Mouse (Mus musculus): ENCODE data around the gene Olfr458. TPM values are rescaled to one million over a fixed set of nuclear protein-coding genes. Genes with fewer than 3 reads are reported as not detected.

Olfr458 gene
- polyA plus RNA-seq (2017; shearing (Covaris generic)), result not detected

GRCm38 (mm10) chr6:42465096-42465495 is at the start of gene Olfr458:
Gene Olfr458 (minus strand): TSS chr6:42465196.

GRCm38 (mm10) chr6:42487114-42487513 is 22.1 kb upstream of the Olfr458 start, which contains the start of gene Olfr456:
Gene Olfr456 (minus strand): TSS chr6:42487214.

GRCm38 (mm10) chr6:42476235-42476634 is 11.2 kb upstream of the Olfr458 start, which contains the start of gene Olfr457:
Gene Olfr457 (minus strand): TSS chr6:42476335.

GRCm38 (mm10) chr6:42434446-42434845 is 30.6 kb downstream of the Olfr458 start, which contains the start of gene Tas2r126:
Gene Tas2r126 (plus strand): TSS chr6:42434535.

Other genes with a start within 250 kb of the Olfr458 start
- gene Tas2r144, start 249.9 kb downstream of the Olfr458 start, polyA plus RNA-seq (2017; shearing (Covaris generic)), result not detected
- 7.2 TPM for gene Gstk1, start 219.3 kb downstream of the Olfr458 start, polyA plus RNA-seq (2017; shearing (Covaris generic))
- gene Tmem139, start 203.2 kb downstream of the Olfr458 start, polyA plus RNA-seq (2017; shearing (Covaris generic)), result not detected
- gene Casp2, start 200.2 kb downstream of the Olfr458 start, polyA plus RNA-seq (2017; shearing (Covaris generic)), result 37.6 TPM
- gene Clcn1, start 178.5 kb downstream of the Olfr458 start, polyA plus RNA-seq (2017; shearing (Covaris generic)), result not detected
- not detected for gene Fam131b, start 140.6 kb downstream of the Olfr458 start, polyA plus RNA-seq (2017; shearing (Covaris generic))
- gene Zyx, start 115.6 kb downstream of the Olfr458 start, polyA plus RNA-seq (2017; shearing (Covaris generic)), result 202 TPM
- gene Epha1, start 91.9 kb downstream of the Olfr458 start, polyA plus RNA-seq (2017; shearing (Covaris generic)), result 0.76 TPM
- not detected for gene Tas2r143, start 65.0 kb downstream of the Olfr458 start, polyA plus RNA-seq (2017; shearing (Covaris generic))
- gene Tas2r135, start 59.8 kb downstream of the Olfr458 start, polyA plus RNA-seq (2017; shearing (Covaris generic)), result not detected
- gene Tas2r126, start 30.7 kb downstream of the Olfr458 start, polyA plus RNA-seq (2017; shearing (Covaris generic)), result not detected
- gene Olfr457, start 11.1 kb upstream of the Olfr458 start, polyA plus RNA-seq (2017; shearing (Covaris generic)), result 0.55 TPM
- not detected for gene Olfr456, start 22.0 kb upstream of the Olfr458 start, polyA plus RNA-seq (2017; shearing (Covaris generic))
- not detected for gene Olfr455, start 82.4 kb upstream of the Olfr458 start, polyA plus RNA-seq (2017; shearing (Covaris generic))
- not detected for gene Tcaf3, start 132.5 kb upstream of the Olfr458 start, polyA plus RNA-seq (2017; shearing (Covaris generic))
- not detected for gene Tcaf2, start 180.1 kb upstream of the Olfr458 start, polyA plus RNA-seq (2017; shearing (Covaris generic))
- gene Tcaf1, start 244.9 kb upstream of the Olfr458 start, polyA plus RNA-seq (2017; shearing (Covaris generic)), result not detected

Data from effector memory CD4-positive, alpha-beta T cell, adult 7 months (primary cell).